Mouse (Mus musculus) stomach, postnatal 0 days (tissue): ENCODE results near the gene Cntn6.

Source experiments
- CTCF ChIP-seq: IDR thresholded peaks from 2 replicates; pipeline ENCODE4 v1.5.1; 2016; ENCODE audit warnings: antibody characterized with exemption, low read depth, mild to moderate bottlenecking, moderate library complexity
- EP300 ChIP-seq: optimal IDR thresholded peaks from 2 replicates; pipeline ENCODE3; 2016; ENCODE audit warnings: antibody characterized with exemption

DNA sequence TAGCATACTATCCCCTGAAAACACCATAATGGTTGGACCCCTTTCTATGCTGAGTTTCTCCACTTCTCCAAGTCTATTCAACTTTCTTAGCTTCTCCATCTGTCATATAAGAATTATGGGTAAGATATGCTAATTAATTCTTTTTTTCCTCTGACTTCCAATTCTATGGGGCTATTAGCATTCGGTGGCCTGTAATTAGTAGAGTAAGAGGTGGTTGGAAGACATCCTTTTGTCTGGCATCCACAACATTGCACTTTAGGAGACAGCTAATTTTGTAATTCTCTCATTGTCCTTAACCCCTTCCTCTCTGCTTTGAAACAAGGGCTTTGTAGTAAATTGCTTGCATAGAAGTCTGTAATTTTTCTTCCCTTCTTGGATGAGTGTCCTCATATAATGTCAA lies 387.1 kb downstream of the Cntn6 start:
- TF ChIP-seq EP300 (no peak), CTCF (no peak)
